Mouse (Mus musculus) right cerebral cortex, postnatal 36 days (tissue): ENCODE data around the gene Hsd3b1.
"Not testable (repeated sequence)": the region's sequence is repeated elsewhere in the genome, so short reads cannot be mapped to it uniquely, and the experiment has no call there.

ENCODE experiments used
- DNase-seq, 2 experiments: peaks; one replicate each; pipeline ENCODE4 v3.0.0; 2022; ENCODE audit warnings: low spot score in 2 of 2, mixed read lengths in 1 of 2

Gene Hsd3b1

DNA sequence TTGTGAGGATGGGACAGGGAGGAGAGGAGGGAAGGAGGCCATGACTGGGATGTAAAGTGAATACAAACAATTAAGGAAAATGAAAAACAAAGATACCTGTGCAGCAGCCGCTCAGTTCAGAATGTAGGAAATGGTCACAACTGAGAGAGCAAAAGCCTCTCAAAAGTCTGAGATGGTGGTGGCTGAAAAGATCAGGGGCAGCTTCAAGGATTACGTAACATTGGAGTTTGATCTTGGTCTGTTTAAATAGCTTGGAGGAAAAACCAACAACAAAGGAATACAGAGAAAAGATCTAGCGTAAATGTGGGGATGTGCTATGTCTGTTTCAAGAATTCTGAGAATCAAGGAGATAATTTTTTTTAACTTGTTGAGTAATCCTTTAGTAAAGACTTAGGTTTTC lies at the start of gene Hsd3b1:
TSS of gene Hsd3b1 (minus strand) at position 219 of the 400 bp plus-strand sequence.
- no peak for DNase-seq

DNA sequence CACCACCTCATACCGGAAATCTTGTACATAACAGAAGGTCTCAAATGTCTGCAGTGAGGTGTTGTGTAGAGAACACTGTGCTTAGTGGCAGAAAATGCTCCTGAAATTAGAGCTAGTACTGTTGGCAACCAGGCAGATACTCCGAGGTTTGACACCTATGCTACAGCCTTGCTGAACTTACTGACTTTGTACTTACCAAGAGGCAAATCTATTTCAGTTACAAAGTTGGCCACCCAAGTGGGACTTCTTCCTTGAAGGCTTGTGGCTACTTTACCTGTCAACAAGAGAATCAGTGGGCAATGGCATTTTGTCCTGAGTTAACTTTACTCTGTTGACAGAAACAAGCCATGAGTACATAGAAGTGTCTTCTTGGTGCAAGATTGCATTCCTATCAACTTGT lies 38.0 kb upstream of the Hsd3b1 start:
- DNase-seq = no peak

DNA sequence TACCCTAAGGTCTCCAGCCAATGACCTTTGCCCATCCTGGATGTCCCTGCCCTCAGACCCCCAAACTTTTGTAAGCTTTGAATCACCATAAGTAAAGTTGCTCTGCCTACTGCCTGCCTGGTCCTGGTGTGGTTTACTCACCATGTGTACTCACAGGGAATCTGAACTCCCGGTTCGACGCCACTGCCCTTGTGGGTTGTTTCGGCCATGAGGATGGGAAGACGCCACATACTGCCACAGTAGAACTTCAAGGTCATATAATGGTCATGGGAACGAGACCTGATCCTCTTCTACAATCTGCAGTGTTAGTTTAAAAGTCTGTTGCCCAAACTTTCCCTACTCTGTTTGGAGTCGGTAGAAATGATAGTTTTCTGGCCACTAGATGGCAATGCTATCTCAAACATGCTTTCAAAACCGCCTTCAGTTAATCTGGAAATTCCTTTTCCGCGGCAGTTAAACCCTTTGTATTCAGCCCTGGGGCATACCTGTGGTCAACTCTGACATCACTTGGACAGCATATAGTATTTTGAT lies 35.5 kb upstream of the Hsd3b1 start:
- no peak for DNase-seq

DNA sequence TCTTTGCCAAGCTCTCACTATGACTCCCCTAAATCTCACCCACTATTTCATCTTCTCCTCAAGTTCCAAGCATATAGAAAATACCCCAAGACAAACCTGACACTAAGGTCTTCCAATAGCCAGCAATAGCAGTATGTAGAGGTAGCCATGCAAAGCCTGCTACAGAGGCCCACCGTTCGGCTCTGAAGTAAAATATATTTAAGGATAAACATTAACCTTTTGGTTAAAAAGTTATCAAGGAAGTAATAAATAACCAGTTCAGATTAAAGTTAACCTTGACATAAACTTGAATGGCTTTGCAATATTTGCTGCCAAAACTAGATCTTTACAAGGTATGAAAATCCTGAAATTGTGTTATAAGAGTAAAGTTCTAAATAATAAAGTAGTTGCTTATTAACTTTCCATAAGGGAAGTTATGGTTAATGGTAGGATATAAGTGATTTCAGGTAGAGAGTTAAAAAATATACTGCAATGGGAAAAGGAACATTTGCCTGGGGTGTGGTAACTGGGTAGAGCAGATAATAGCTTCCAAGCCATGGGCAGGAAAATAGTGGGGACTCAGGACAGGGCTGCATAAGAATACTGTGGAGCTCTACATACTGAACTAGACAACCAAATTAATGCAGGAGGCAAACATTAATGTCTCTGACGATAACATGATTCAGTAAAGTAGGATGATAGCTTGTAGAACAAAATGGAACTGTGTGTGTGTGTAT lies 33.6 kb upstream of the Hsd3b1 start, which contains the start of gene Hao2:
TSS of gene Hao2 (minus strand) at position 183 of the 716 bp plus-strand sequence.
- no peak for DNase-seq

DNA sequence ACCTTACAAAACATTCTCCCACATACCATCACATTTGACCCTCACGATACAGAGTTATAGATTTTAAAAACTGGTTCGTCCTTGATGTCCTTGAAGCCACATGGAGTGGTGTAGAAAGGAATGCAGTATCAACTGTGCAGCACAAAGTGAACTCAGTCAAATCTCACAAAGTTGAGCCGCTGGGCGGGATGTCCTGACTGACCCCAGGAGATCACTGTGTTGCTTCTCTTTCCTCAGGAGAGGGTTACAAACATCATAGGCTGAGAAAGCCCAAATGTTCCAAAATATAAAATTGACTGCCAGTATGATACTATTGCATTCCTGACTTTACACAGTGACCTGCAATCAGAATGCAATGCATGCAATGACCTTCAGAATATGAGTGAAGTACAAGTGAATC lies 30.8 kb upstream of the Hsd3b1 start:
- no peak for DNase-seq

DNA sequence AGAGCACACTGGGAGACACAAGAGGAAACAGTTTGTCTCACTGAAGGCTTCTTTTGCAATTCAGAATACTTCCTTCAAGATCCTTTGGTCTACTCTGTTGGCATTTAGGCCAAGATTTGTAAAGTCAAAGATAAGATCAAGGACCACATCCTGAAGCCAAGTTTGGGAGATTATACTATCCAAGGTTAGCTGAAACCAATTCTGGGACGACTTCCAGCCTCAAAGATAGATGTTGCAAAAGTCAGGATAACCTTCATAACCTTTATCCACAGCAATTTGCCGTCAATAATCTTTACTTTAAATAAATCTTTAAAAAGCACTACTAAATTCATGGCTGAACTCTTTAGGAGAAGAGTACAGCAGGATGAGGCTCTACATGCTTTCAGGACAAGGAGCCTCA lies 28.6 kb upstream of the Hsd3b1 start:
- DNase-seq = no peak

DNA sequence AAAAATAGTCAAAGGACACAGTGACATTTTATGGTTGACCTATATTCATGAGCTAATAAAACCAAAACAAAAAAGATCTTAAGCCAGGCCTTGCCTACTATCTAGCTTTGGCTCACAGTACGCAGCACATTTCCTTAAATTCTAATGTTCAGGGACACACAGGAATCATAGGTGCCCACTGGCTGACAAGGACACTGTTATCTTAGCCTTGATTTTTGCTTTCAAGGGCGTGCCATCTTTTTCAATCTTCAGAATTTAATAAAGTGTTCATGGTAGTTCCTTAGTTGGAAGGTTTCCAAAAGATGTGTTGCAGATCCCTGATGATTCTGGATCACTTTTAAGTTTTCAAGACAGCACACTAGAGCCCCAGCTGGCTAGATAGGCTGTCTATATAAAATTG lies 21.2 kb upstream of the Hsd3b1 start:
- no peak for DNase-seq

DNA sequence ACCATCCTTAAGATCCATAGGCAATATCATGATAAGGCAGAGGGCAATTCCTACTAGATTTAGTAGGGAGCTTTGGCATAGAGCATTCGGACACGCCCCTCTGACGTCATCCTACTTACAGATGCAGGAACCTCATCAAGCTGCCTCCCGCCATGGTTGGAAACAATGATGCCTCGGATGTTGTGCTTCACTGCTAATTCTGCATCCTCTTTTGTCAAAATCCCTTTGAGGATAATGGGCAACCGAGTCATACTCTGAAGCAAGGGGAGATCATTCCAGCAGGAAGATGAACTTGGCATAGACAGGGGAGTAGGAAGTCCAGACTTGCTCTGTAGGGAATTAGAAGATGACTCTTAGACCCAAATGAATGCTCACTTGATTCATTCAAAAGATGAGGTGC lies 20.6 kb upstream of the Hsd3b1 start:
- no peak for DNase-seq

DNA sequence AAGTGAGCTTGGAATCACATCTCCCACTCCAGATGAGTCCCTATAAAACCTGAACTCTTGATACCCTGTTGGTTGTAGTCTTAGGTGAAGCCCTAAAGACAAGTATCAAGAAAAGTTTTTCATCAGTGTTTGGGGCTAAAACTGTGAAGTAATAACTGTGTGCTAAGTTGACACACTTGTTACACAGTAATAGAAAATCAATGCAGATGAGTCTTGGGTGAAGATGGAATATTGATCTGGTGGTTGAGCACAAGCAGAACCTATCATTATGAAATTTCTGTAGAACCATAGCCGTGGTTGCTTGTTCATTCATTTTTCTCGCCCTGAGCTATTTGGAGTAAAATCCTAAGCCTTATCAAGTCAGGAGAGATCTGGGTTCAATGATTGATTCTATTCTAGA lies 8.6 kb upstream of the Hsd3b1 start:
- no peak for DNase-seq

DNA sequence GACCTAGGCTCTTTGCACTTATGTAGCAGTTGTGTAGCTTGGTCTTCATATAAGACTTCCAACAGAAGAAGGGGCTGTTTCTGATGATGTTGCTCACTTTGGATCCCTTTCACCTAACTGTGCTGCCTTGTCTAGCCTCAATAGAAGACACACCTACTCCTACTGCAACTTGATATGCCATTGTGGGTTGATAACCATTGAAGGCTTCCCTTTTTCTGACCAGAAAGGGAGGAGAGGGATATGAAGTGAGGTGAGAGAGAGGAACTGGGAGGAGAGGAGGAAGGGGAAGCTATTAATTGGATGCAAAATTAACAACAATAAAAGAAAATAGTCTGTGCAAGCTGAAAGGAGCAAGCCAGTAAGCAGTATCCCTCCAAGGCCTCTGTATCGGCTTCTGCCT lies 3.2 kb upstream of the Hsd3b1 start:
- no peak for DNase-seq

DNA sequence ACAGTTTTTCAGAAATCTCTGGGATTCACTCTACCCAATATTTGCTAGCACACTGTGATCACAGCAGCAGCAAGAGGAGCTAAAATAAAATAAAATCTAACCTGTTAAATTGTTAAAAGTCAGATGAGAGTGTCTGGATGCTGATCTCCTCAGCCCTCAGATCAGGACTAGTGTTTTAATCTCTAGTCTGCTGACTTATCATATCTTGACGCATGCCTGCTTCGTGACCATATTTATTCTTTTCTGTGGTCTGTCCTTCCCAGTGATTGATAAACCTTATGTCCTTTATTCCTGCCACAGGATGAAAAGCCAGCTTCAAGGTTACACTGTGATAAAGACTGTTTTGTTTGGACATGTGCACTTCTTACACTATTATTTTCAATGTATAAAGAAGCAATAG lies 1.5 kb downstream of the Hsd3b1 start:
- DNase-seq = no peak

DNA sequence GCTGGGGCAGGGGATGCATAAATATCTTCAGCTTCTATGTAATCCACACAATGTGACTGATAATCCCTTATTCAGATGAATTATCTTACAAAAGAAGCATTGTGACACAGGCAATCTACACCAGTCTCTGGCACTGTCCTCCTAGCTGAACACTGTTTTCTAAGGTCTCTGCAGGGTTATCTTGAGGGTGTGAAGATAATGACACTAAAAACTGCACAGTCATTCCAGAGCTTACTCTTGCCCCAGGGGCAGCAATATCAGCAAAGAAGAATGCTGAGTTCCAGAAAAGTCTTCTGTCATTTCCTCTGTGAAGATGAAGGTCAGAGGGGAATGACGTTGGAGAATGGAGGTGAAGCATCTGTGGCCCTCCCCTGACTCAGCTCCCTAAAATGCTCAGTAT lies 2.7 kb downstream of the Hsd3b1 start:
- DNase-seq = no peak

DNA sequence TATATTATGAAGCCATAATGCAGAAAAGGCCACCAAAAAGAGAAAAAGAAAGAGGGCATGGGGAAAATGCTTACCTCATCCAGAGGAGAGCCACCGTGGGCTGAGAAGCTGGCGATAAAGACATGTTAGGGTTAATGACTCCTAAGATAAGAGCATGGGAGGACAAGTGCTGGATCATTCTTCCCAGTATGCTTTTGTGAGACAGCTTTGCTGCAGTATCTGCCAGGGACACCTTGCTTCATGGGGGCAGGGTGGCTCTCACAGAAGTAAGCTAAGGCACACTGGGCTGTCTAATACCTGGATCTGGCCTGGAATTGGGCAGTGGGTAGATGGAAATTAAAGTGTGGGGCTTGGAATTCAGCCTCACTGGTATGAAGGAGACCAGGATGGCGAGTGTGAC lies 4.4 kb downstream of the Hsd3b1 start:
- DNase-seq = no peak

DNA sequence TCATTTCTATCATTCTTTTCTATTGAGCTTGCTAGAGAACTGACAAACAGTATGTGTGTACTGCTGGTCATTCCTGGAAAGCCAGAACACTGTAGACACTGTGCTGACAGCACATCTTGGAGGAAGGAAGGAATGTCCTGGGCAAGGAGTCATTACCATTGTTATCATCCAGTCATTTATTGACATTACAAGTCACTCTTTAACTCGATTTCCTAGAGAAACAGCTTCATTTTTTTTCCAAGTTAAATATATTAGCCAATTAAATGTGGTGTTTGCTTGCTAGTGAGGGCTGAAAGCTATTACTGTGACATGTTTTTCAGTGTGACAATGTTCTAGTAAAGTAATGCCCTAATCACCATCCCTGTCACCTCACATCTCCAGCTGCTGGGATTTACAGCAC lies 5.9 kb downstream of the Hsd3b1 start:
- DNase-seq = no peak

DNA sequence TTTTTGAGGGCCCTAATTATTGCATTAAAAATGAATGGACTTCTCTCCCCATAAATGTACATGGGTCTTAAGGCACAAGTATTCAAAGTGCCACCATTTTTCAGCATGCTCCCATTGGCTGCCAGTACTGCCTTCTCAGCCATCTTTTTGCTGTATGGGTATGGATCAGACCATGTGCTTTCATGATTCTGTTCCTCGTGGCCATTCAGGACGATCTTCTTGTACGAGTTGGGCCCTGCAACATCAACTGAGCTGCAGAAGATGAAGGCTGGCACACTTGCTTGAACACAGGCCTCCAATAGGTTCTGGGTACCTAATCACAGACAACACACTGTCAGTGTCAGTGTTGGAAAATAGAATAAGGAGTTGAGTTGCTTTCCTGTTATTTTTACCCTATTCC lies 6.5 kb downstream of the Hsd3b1 start:
- no peak for DNase-seq

DNA sequence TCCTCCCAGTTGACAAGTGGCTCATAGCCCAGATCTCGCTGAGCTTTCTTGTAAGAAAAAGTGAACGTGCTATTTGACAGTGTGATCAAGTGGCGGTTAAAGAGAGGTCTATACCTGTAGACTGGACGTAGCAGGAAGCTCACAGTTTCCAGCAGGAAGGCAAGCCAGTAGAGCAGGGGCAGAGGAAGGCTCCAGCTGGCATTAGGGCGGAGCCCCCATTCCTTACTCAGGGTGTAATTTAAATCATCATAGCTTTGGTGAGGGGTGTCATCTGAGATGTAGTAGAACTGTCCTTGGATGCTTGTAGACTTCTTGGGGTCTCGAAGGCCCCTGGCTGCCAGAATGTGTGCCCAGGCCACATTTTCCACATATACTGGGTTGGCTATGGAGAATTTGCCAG lies 7.0 kb downstream of the Hsd3b1 start:
- no peak for DNase-seq

DNA sequence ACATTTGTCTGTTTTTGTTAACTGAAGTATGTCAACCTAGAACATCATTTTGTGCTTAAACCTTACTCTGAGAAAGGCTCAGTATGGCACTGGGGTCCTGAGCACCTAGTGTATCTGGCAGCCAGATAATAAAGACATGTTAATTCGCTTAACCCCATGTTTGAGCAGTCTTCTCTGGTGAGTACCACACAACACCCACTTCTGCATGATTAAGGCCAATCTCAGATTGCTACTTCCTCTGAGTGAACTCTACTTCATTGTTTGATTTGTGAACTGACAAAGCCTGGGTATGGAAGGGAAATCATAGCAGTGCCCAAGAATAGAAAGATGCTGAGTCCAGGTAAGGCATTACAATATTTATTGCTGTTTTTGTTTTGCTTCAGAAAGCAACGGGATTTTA lies 7.7 kb downstream of the Hsd3b1 start:
- no peak for DNase-seq

DNA sequence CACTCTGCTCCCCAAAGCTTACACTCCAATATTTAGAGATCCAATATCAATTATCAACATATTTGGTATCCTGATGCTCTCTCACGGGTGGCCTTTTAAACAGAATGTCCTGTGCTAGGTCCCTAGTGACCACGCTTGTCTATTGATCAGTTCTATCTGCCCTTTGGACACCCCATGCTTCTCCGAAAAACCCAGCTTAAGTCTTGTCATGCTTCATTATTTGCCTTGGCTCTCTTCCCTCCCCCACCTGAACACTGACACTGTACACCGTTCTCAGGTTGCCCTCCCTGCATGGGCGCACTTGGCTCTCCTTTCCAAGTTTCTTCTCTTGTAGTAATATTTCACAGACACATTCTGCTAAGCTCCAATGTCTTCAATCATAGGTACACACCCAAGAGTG lies 9.3 kb downstream of the Hsd3b1 start:
- no peak for DNase-seq

DNA sequence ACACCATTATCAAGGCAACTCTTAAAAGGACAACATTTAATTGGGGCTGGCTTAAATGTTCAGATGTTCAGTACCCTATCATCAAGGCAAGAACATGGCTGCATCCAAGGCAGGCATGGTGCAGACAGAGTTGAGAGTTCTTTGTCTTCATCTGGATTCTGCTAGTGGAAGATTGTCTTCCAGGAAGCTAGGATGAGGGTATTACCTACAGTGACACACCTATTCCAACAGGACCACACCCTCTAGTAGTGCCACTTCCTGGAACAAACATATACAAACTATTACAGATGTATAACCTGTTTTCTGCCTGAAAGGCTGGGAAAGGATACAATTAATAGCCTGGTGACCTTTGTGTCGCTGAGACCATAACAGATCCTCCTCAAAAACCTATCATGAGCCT lies 10.7 kb downstream of the Hsd3b1 start:
- no peak for DNase-seq

DNA sequence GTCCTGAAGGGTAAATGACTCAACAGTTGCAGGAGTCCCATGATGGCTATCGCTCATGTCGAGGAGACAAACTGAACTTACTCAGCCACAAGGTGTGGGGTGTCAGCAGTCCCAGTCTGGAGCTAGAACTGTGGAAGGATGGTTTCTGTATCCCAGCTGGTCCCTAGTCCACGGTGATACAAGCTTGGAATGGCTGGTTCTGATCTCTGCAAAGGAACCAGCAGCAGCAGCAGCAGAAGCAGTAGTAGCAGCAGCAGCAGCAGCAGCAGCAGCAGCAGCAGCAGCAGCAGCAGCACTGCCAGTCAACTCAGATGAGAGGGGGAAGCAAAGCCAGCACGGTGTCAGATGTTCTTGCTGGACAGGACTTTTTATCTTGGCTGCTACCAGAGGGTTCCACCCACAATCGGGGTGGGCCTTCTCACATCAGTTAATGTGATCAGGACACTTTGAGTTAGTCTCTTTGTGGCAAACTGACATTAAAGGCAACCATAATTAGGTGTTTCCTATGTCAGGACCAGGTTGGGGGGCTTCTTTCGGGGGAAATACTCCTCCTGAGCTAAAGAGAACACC lies 45.4 kb downstream of the Hsd3b1 start, which contains the start of gene Hsd3b6:
TSS of gene Hsd3b6 (minus strand) at position 343 of the 570 bp plus-strand sequence.
- no peak for DNase-seq

DNA sequence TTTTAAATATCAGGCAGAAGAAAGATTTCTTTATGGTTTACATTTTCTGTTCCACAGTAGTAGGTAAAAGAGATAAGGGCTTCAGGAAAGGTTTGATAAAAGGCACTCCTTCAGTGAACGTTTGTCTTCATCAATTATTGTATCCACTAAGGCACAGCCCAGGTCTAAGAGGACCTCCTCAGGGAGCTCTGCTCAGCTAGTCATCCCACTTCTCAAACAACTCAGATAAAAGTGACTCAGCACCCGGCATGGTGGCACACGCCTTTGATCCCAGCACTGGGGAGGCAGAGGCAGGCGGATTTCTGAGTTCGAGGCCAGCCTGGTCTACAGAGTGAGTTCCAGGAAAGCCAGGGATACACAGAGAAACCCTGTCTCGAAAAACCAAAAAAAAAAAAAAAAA lies 46.9 kb downstream of the Hsd3b1 start:
- DNase-seq = not testable (repeated sequence)

DNA sequence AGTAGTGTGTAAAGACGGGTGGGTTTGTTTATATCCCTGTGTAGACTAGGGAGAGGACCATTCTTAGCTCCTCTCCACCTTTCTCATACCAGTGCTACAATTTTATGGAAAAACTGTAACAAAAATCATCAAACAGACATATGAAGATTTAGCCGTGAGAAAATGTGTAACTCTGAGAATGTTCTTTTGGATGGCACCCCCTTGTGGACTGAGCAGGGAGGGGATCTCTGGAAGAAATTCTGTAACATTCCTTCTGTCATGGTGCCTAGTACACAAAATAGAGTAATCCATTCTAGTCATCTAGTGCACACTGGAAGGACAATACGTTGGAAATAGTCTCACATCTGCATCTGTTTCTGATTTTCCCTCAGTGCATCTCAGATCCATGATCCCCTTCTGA lies 54.6 kb downstream of the Hsd3b1 start:
- not testable (repeated sequence) for DNase-seq
